Mouse (Mus musculus): ENCODE data around the gene Gm11639. TPM values are rescaled to one million over a fixed set of nuclear protein-coding genes. Genes with fewer than 3 reads are reported as not detected.

Gm11639 gene
- polyA plus RNA-seq, 1 experiment from 2014 or later: 0.01 TPM

DNA sequence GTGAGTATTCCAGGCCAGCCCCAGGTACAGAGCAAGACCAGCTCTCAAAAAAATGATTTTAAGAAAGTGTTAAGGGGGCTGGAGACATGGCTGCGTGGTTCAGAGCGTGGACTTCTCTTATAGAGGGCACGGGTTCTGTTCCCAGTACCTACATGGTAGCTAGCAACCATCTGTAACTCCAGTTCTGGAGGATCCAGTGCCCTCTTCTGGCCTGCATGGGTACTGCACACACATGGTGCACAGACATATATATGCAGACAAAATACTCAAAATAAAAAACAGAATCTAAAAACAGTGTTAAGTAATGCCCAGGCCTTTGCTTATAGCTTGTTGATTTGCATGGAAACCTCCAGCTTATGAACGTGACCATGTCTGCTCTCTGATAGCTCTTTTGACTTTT lies 24.9 kb upstream of the Gm11639 start:
- Histone ChIP-seq H3K4me1 (no peaks in the 10 kb centered on the region), H3K9ac (no peak overlapping the region), H3K36me3 (no peaks in the 10 kb centered on the region), H3K27me3 (no peaks in the 10 kb centered on the region), H3K27ac (replicated peaks) (no peak overlapping the region), H3K4me3 (replicated peaks) (no peak overlapping the region), H3K9me3 (replicated peaks) (0 out of 2 replicates have a peak, but pooled peaks cover 4% of the 10 kb centered on the region), H3K4me2 (replicated peaks) (no peak overlapping the region)
- ATAC-seq (ENCODE audit: insufficient number of reproducible peaks, low FRiP score, low TSS enrichment, low read depth): no peak
- 90% methylated on average over 4 of the region's 4 CpGs for WGBS

DNA sequence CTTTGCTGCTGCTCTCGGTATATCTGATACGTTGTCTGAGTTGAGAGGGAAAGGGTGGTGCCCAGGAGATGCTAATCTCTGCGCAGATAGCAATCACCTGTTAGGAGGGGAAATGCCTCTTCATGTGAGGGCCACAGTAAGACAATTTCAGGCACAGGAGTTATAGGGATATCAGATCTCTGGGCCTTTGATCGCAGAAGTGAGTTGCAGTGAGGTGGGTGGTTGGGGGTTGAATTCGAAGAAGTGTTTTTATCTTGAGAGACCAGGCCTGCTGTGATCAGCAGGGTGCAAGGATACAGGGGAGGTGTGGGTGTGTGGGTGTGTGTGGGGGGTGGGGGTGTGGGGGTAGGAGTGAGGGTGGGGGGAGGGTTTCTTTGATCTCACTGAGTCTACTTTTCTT lies 24.4 kb upstream of the Gm11639 start:
- H3K9me3 ChIP-seq (replicated peaks): 0 out of 2 replicates have a peak, but pooled peaks cover 4% of the 10 kb centered on the region
- no peaks in the 10 kb centered on the region for H3K27me3 ChIP-seq
- H3K4me1 ChIP-seq: no peaks in the 10 kb centered on the region
- ATAC-seq (ENCODE audit: insufficient number of reproducible peaks, low FRiP score, low TSS enrichment, low read depth): no peak
- no peak overlapping the region for H3K27ac ChIP-seq (replicated peaks)
- no peaks in the 10 kb centered on the region for H3K36me3 ChIP-seq
- 77% methylated on average over 5 of the region's 5 CpGs for WGBS
- no peak overlapping the region for H3K4me2 ChIP-seq (replicated peaks)
- H3K9ac ChIP-seq: no peak overlapping the region
- no peak overlapping the region for H3K4me3 ChIP-seq (replicated peaks)

DNA sequence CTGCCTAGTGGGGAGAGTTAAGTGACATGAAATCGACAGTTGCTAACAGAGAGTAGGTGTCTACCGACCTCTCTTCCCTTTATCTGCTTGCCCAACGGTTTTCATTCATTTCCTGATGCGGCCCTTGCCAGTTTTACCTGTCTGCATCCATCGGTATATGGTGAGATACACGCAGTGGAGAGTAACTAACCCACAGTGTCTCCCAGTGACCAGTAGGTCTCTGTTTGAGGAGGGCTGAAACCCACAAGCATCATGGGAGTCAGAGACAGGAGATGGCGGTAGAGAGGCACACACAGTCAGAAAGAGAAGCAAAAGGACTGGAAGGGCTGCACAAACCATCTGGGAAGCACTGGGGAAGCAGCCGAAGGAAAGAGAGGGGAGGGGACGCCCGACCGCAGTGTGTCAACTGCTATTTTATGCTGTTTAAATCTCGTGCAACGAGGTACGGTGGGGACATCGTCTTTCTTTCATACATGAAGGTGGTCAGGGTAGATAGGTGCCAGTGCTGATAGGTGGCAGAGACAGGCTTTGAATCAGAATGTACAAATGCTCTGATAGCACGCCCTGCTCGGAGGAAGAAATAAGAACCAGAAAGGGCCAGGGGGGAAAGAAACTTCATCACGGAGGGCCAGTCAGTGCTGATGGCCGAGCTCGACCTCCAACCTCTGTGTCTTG lies 23.8 kb upstream of the Gm11639 start:
- no peaks in the 10 kb centered on the region for H3K27me3 ChIP-seq
- H3K36me3 ChIP-seq: no peaks in the 10 kb centered on the region
- H3K4me3 ChIP-seq (replicated peaks): no peak overlapping the region
- WGBS: 75% methylated on average over 20 of the region's 20 CpGs
- no peak overlapping the region for H3K4me2 ChIP-seq (replicated peaks)
- no peaks in the 10 kb centered on the region for H3K4me1 ChIP-seq
- 0 out of 2 replicates have a peak, but pooled peaks cover 4% of the 10 kb centered on the region for H3K9me3 ChIP-seq (replicated peaks)
- no peak overlapping the region for H3K27ac ChIP-seq (replicated peaks)
- H3K9ac ChIP-seq: no peak overlapping the region
- ATAC-seq (ENCODE audit: insufficient number of reproducible peaks, low FRiP score, low TSS enrichment, low read depth): no peak

DNA sequence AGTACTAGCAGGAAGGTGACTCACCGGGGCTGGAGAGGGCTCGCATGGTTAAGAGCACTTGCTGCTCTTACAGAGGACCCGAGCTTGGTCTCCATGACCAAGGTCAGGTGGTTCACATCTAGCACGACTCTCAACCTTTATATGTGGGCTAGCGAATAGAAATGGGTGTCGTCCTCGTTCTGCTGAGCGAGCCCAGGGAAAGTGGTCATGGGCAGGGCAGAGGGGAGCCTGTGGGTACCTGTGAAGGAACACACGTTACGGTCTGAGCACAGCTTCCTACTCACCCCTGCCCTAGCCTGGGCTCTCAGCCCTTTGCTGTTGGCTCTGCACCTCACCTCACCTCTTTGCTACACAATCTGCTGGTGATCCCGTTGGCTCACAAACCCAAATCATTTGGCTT lies 22.9 kb upstream of the Gm11639 start:
- Histone ChIP-seq H3K4me3 (replicated peaks) (no peak overlapping the region), H3K27ac (replicated peaks) (no peak overlapping the region), H3K36me3 (no peaks in the 10 kb centered on the region), H3K9me3 (replicated peaks) (0 out of 2 replicates have a peak, but pooled peaks cover 4% of the 10 kb centered on the region), H3K27me3 (no peaks in the 10 kb centered on the region), H3K4me1 (peaks cover 4% of the 10 kb centered on the region), H3K9ac (no peak overlapping the region), H3K4me2 (replicated peaks) (no peak overlapping the region)
- no peak for ATAC-seq (ENCODE audit: insufficient number of reproducible peaks, low FRiP score, low TSS enrichment, low read depth)
- 88% methylated on average over 11 of the region's 11 CpGs for WGBS

- 59% methylated on average over 6 of the region's 6 CpGs for WGBS
- Histone ChIP-seq H3K9me3 (replicated peaks) (0 out of 2 replicates have a peak, but pooled peaks cover 4% of the 10 kb centered on the region), H3K4me3 (replicated peaks) (no peak overlapping the region), H3K36me3 (no peaks in the 10 kb centered on the region), H3K9ac (no peak overlapping the region), H3K27me3 (no peaks in the 10 kb centered on the region), H3K4me2 (replicated peaks) (no peak overlapping the region), H3K4me1 (peaks cover 7% of the 10 kb centered on the region), H3K27ac (replicated peaks) (no peak overlapping the region)
- ATAC-seq (ENCODE audit: insufficient number of reproducible peaks, low FRiP score, low TSS enrichment, low read depth): no peak
Measured at GRCm38 (mm10) chr11:104663241-104663877, 22.1 kb upstream of the Gm11639 start.

GRCm38 (mm10) chr11:104663878-104664261 lies 21.6 kb upstream of the Gm11639 start:
- ATAC-seq (ENCODE audit: insufficient number of reproducible peaks, low FRiP score, low TSS enrichment, low read depth): 0 out of 2 replicates have a peak, but pooled peaks have one; percentile 22
- Histone ChIP-seq H3K4me1 (peaks cover 7% of the 10 kb centered on the region), H3K36me3 (no peaks in the 10 kb centered on the region), H3K9ac (no peak overlapping the region), H3K27ac (replicated peaks) (no peak overlapping the region), H3K4me2 (replicated peaks) (no peak overlapping the region), H3K27me3 (no peaks in the 10 kb centered on the region), H3K9me3 (replicated peaks) (0 out of 2 replicates have a peak, but pooled peaks cover 4% of the 10 kb centered on the region), H3K4me3 (replicated peaks) (no peak overlapping the region)
- WGBS: 69% methylated on average over 3 of the region's 3 CpGs

DNA sequence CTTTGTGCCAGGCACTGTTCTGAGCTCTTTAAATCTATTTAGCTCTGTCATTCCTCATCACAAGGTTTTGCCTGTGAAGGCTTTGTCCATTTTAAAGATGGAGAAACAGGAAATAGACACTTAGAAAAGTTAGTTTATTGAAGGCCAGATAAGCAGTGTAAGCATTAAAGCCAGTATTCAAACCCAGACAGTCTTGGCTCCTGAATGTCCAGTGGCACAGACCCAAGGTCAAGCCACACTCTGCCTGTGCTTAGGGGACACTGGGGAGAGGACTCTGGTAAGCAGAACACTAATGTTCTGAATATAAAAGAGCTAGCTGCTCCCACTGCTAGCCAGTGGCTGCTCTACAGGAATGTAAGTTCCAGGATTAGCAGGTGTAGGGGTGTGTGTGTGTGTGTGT lies 21.1 kb upstream of the Gm11639 start:
- Histone ChIP-seq H3K9me3 (replicated peaks) (0 out of 2 replicates have a peak, but pooled peaks cover 4% of the 10 kb centered on the region), H3K36me3 (no peaks in the 10 kb centered on the region), H3K4me1 (peaks cover 7% of the 10 kb centered on the region), H3K9ac (no peak overlapping the region), H3K27me3 (no peaks in the 10 kb centered on the region), H3K27ac (replicated peaks) (no peak overlapping the region), H3K4me2 (replicated peaks) (no peak overlapping the region), H3K4me3 (replicated peaks) (no peak overlapping the region)
- ATAC-seq (ENCODE audit: insufficient number of reproducible peaks, low FRiP score, low TSS enrichment, low read depth): no peak

DNA sequence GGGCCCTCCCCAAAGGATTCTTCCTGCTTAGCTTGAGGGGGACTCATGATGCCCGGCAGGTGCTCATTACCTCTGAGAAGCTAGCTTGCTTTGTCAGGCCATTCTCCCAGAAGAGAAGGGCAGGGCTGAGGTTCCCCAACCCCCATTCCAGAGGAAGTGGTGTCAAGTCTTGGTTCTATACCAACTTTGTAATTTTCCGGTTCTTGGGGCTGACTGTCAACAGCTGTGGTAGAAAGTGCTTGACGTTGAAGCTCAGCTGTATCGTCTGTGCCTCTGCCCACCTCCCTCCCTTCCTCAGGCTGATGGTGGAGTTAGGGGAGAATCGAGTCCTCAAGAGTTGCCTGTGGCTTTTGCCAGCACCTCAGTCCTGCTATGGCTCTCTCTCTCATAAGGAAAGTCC lies 18.1 kb upstream of the Gm11639 start:
- Histone ChIP-seq H3K9me3 (replicated peaks) (no peaks in the 10 kb centered on the region), H3K27me3 (no peaks in the 10 kb centered on the region), H3K27ac (replicated peaks) (no peak overlapping the region), H3K36me3 (no peaks in the 10 kb centered on the region), H3K4me2 (replicated peaks) (no peak overlapping the region), H3K4me1 (peaks cover 7% of the 10 kb centered on the region), H3K4me3 (replicated peaks) (no peak overlapping the region), H3K9ac (no peak overlapping the region)
- no peak for ATAC-seq (ENCODE audit: insufficient number of reproducible peaks, low FRiP score, low TSS enrichment, low read depth)
- WGBS: 31% methylated on average over 5 of the region's 5 CpGs

GRCm38 (mm10) chr11:104673412-104673811 lies 12.1 kb upstream of the Gm11639 start:
- no peaks in the 10 kb centered on the region for H3K27me3 ChIP-seq
- H3K4me1 ChIP-seq: no peaks in the 10 kb centered on the region
- no peak overlapping the region for H3K4me3 ChIP-seq (replicated peaks)
- WGBS: 54% methylated on average over 4 of the region's 4 CpGs
- no peaks in the 10 kb centered on the region for H3K9me3 ChIP-seq (replicated peaks)
- H3K27ac ChIP-seq (replicated peaks): no peak overlapping the region
- ATAC-seq (ENCODE audit: insufficient number of reproducible peaks, low FRiP score, low TSS enrichment, low read depth): no peak
- H3K4me2 ChIP-seq (replicated peaks): no peak overlapping the region
- no peaks in the 10 kb centered on the region for H3K36me3 ChIP-seq
- no peak overlapping the region for H3K9ac ChIP-seq

DNA sequence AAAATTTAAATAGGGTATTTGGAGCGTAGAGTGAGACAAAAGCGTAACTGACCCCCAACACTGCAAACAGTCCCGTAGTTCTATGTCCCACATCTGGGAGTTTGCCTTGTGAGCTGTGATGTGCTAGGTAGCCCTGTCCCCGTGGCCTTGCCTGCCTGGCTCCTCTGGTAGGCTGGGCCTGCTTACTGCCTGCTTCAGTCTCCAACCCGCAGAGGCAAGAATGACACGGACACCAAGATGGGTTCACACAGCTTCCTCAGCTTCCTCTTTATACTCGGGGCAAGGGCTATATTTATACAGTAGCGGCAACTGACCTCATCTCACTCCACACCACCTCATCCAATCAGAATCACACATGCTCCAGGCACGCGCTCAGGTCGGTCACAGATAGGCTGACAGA lies 10.7 kb upstream of the Gm11639 start:
- H3K4me3 ChIP-seq (replicated peaks): no peak overlapping the region
- no peak for ATAC-seq (ENCODE audit: insufficient number of reproducible peaks, low FRiP score, low TSS enrichment, low read depth)
- 92% methylated on average over 11 of the region's 11 CpGs for WGBS
- H3K27me3 ChIP-seq: no peaks in the 10 kb centered on the region
- H3K4me2 ChIP-seq (replicated peaks): no peak overlapping the region
- no peak overlapping the region for H3K27ac ChIP-seq (replicated peaks)
- H3K9me3 ChIP-seq (replicated peaks): no peaks in the 10 kb centered on the region
- no peaks in the 10 kb centered on the region for H3K4me1 ChIP-seq
- no peaks in the 10 kb centered on the region for H3K36me3 ChIP-seq
- H3K9ac ChIP-seq: no peak overlapping the region

- no peaks in the 10 kb centered on the region for H3K9me3 ChIP-seq (replicated peaks)
- no peak overlapping the region for H3K9ac ChIP-seq
- no peaks in the 10 kb centered on the region for H3K27me3 ChIP-seq
- ATAC-seq (ENCODE audit: insufficient number of reproducible peaks, low FRiP score, low TSS enrichment, low read depth): no peak
- no peak overlapping the region for H3K27ac ChIP-seq (replicated peaks)
- no peaks in the 10 kb centered on the region for H3K4me1 ChIP-seq
- H3K36me3 ChIP-seq: no peaks in the 10 kb centered on the region
- H3K4me3 ChIP-seq (replicated peaks): no peak overlapping the region
- 83% methylated on average over 6 of the region's 6 CpGs for WGBS
- H3K4me2 ChIP-seq (replicated peaks): no peak overlapping the region
Measured at GRCm38 (mm10) chr11:104693235-104693634, 7.7 kb downstream of the Gm11639 start.

GRCm38 (mm10) chr11:104704097-104704496 lies 18.6 kb downstream of the Gm11639 start:
- Histone ChIP-seq H3K4me3 (replicated peaks) (no peak overlapping the region), H3K4me2 (replicated peaks) (no peak overlapping the region), H3K36me3 (no peaks in the 10 kb centered on the region), H3K4me1 (no peaks in the 10 kb centered on the region), H3K9me3 (replicated peaks) (no peaks in the 10 kb centered on the region), H3K27me3 (no peaks in the 10 kb centered on the region), H3K27ac (replicated peaks) (no peak overlapping the region), H3K9ac (no peak overlapping the region)
- WGBS: 63% methylated on average over 15 of the region's 15 CpGs
- ATAC-seq (ENCODE audit: insufficient number of reproducible peaks, low FRiP score, low TSS enrichment, low read depth): no peak

Data from embryonic facial prominence, embryonic 15.5 days (tissue).